Mouse (Mus musculus) kidney, embryonic 16.5 days (tissue): ENCODE measurements around the gene Zdhhc18. TPM values are rescaled to one million over a fixed set of nuclear protein-coding genes. Genes with fewer than 3 reads are reported as not detected.

ENCODE experiments used
- ATAC-seq: fragments of 200-750 bp; cut with Nextera tagmentation; 2 replicates; pipeline ENCODE4 v1.8.0; 2017; ENCODE audit warnings: moderate TSS enrichment; ENCODE audit not compliant: low FRiP score, low TSS enrichment
- H3K27ac ChIP-seq: fragments of 300-500 bp; sonication (generic); 2 replicates; pipeline ENCODE4 v1.5.1; 2014; ENCODE audit warnings: low read length
- H3K27me3 ChIP-seq: fragments of 300-500 bp; sonication (generic); 2 replicates; pipeline ENCODE4 v1.6.1; 2014; ENCODE audit warnings: low read length, control low read depth, mixed read lengths; ENCODE audit not compliant: insufficient read depth
- H3K36me3 ChIP-seq: fragments of 300-500 bp; sonication (generic); 2 replicates; pipeline ENCODE4 v1.6.1; 2014; ENCODE audit warnings: low read length, control low read depth, mixed read lengths; ENCODE audit not compliant: insufficient read depth
- H3K4me1 ChIP-seq: fragments of 300-500 bp; sonication (generic); 2 replicates; pipeline ENCODE4 v1.6.1; 2014; ENCODE audit warnings: low read length, control low read depth, mixed read lengths; ENCODE audit not compliant: insufficient read depth
- H3K4me2 ChIP-seq: fragments of 300-500 bp; sonication (generic); replicated peaks from 2 replicates; pipeline ENCODE4 v1.6.1; 2014; ENCODE audit warnings: low read depth, low read length
- H3K4me3 ChIP-seq: fragments of 300-500 bp; sonication (generic); 2 replicates; pipeline ENCODE4 v1.5.1; 2014; ENCODE audit warnings: mild to moderate bottlenecking, low read length
- H3K9ac ChIP-seq: fragments of 300-500 bp; sonication (generic); replicated peaks from 2 replicates; pipeline ENCODE4 v1.6.1; 2014; ENCODE audit warnings: low read length
- H3K9me3 ChIP-seq: fragments of 300-500 bp; sonication (generic); 2 replicates; pipeline ENCODE4 v1.6.1; 2016; ENCODE audit warnings: low read length, control low read depth
- WGBS: fragments of 180-500 bp; shearing (Covaris S2); extraction: QIAGEN DNeasy Blood & Tissue Kit; methylation state at CpG from one replicate; pipeline ENCODE4 v1.1.7; 2014; 5-methylcytosine and 5-hydroxymethylcytosine counted together
- polyA plus RNA-seq: library from polyadenylated mRNA; unstranded; fragments of >200 nt; fragmentation: Nextera tagmentation; extraction: Ambion mirVana; gene quantifications from 2 replicates; pipeline ENCODE4 v1.2.1, GENCODE M21; 2015

Zdhhc18 gene
- 2.4 and 4.4 TPM in 2 replicates for polyA plus RNA-seq

DNA sequence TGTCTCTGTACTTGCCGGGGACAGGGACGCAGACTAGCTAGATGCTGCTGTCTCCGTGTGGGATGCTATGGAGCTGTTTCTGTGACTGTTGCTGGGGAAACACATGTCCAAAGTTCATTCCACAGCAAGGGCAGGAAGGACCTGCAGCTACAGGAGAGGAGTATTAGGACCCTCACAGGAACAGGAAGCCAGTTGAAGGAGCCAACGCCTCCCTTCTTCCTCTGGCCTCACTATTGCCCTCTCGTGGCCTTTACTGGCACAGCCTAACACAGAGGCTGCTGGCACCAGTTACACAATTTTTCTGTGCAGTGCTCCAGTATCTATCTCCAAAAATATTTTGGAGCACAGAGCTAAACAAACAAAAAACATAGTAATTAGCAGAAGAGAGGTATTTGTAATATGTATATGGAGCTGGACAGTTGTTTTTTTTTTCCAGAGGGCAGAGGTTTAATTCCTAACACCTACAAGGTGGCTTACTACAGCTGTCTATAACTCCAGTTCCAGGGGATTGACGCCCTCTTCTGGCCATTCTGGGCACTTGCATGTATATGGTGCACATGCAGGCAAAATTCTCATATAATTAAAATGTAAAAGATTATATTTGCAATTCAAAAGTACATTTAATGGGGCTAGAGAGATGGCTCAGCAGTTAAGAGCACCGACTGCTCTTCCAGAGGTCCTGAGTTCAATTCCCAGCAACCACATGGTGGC lies at the start of gene Zdhhc18:
TSS of gene Zdhhc18 (minus strand) at position 166 of the 711 bp plus-strand sequence.
- no peaks in the 10 kb centered on the region for H3K9me3 ChIP-seq
- H3K4me1 ChIP-seq: peaks cover 16% of the 10 kb centered on the region
- peak within 1 kb of the TSS; percentile 64 for H3K27ac ChIP-seq
- peak; percentile 84 for ATAC-seq
- peak within 1 kb of the TSS; percentile 43 for H3K4me2 ChIP-seq
- H3K4me3 ChIP-seq: peak within 1 kb of the TSS; percentile 31
- H3K36me3 ChIP-seq: no peaks in the 10 kb centered on the region
- WGBS: 33% methylated on average over 7 of the region's 7 CpGs
- no peaks in the 10 kb centered on the region for H3K27me3 ChIP-seq
- peak within 1 kb of the TSS; percentile 47 for H3K9ac ChIP-seq

DNA sequence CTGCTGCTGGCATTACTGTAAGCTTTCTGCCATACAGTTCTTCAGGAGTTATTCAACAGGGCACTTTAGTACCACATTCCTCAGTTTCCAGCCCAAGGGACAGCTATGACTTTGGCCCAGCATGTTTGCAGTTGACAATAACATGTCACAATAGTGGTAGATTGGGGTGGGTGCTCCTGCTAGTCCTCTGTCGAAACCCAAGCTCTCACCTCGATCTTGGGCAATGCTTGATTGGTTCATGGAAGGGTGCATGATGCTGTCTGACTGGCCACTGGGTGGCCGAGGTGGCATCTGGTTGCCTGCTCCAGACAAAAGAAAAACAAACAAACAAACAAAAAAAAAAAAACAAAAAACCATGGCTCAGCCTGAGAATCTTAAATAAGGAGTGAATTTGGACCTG lies 45.4 kb upstream of the Zdhhc18 start:
- ATAC-seq: no peak
- Histone ChIP-seq H3K4me1 (peaks cover 14% of the 10 kb centered on the region), H3K9ac (no peak overlapping the region), H3K27ac (no peak overlapping the region), H3K36me3 (peaks cover 64% of the 10 kb centered on the region), H3K9me3 (no peaks in the 10 kb centered on the region), H3K27me3 (no peaks in the 10 kb centered on the region), H3K4me3 (no peak overlapping the region), H3K4me2 (no peak overlapping the region)
- WGBS: 74% methylated on average over 3 of the region's 3 CpGs

DNA sequence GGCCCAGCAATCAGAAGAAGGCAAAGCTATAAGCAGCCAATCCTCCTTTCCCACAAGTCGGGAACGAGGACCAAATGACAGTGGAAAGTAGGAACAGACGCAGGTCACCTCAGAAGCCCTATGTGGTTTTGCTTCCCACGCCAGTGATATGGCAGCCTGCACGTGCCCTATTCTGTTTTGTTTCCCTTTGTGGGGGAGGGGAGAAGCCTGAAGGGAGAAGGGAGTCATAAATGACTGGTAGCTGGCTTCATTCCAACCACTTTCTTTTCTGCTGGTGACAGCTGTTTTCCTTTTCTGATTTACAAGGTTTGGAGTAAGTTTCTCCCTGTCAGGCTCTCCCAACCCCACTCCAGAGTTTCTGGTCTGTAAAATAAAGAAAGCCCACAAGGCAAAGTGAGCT lies 40.3 kb upstream of the Zdhhc18 start:
- no peak overlapping the region for H3K4me2 ChIP-seq
- ATAC-seq: peak; percentile 31; the same call in 1 of the 2 replicates
- WGBS: 6% methylated on average over 5 of the region's 5 CpGs
- no peak overlapping the region for H3K4me3 ChIP-seq
- H3K36me3 ChIP-seq: peaks cover 93% of the 10 kb centered on the region
- peaks cover 31% of the 10 kb centered on the region for H3K4me1 ChIP-seq
- H3K9ac ChIP-seq: no peak overlapping the region; the same call in 1 of the 2 replicates
- H3K9me3 ChIP-seq: no peaks in the 10 kb centered on the region
- peak overlapping the region; percentile 35; the same call in 1 of the 2 replicates for H3K27ac ChIP-seq
- no peaks in the 10 kb centered on the region for H3K27me3 ChIP-seq

DNA sequence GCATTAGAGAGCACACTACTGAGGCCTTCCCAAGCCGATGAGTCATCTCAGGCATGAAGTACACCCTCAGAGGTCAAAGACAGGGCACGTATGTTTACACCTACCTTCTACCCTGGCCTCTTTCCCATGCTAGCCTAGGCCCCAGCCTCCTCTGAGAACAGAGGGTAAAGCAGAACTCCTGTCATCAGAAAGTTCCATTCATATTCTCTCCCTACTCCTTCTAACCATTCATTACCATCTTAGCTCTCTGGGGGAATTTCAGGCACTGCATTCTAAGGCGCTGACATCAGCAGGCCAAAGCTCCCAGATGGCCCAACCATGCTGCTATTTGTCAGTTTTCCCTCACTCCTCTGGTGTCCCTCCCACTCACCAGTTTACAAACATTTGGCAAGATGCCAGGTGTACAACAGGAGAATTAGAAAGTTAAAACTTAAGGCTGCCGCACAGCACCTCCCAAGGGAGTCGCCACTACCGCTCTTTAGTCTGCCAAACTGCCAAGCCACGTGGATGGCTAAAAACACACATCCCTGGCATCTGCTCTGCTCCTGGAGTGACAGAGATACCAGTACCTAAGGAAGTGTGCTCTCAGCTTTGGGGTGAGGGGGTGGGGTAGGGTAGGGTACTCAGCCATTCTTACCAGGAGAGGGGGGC lies 38.6 kb upstream of the Zdhhc18 start:
- peaks cover 93% of the 10 kb centered on the region for H3K36me3 ChIP-seq
- ATAC-seq: 0 out of 2 replicates have a peak, but pooled peaks have one; percentile 21
- no peak overlapping the region for H3K9ac ChIP-seq

DNA sequence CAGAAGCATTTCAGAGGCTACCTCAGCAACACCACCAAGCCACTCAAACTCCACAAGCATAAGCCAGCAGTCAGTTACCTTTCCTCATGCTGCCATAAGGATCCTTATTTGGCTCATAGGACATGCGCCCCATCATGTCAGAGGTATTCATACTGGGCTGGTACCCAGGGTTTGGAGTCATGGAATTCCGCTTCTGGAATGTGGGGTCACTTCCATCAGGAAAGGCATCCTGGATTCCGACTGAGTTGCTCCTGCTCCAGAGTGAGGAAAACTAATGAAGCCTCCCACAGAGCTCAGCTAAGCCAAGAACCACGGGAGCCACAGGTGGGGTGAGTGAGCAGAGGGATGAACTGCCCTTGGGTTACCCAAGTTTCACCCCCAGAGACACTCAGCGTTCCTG lies 37.2 kb upstream of the Zdhhc18 start:
- Histone ChIP-seq H3K4me2 (no peak overlapping the region), H3K9me3 (no peaks in the 10 kb centered on the region), H3K36me3 (peaks cover 87% of the 10 kb centered on the region), H3K27ac (no peak overlapping the region), H3K4me1 (peaks cover 31% of the 10 kb centered on the region), H3K9ac (no peak overlapping the region), H3K27me3 (no peaks in the 10 kb centered on the region), H3K4me3 (no peak overlapping the region)
- no peak for ATAC-seq
- 82% methylated on average over 5 of the region's 5 CpGs for WGBS

More for the DNA sequence above, 38.6 kb upstream of the Zdhhc18 start:
- Histone ChIP-seq H3K27ac (no peak overlapping the region), H3K9me3 (no peaks in the 10 kb centered on the region), H3K4me2 (no peak overlapping the region), H3K27me3 (no peaks in the 10 kb centered on the region), H3K4me3 (no peak overlapping the region), H3K4me1 (peaks cover 31% of the 10 kb centered on the region)
- WGBS: 51% methylated on average over 7 of the region's 7 CpGs

GRCm38 (mm10) chr4:133686512-133686911 lies 36.6 kb upstream of the Zdhhc18 start:
- Histone ChIP-seq H3K4me1 (peaks cover 29% of the 10 kb centered on the region), H3K27me3 (no peaks in the 10 kb centered on the region), H3K36me3 (peaks cover 85% of the 10 kb centered on the region), H3K27ac (no peak overlapping the region), H3K9ac (no peak overlapping the region), H3K4me2 (no peak overlapping the region), H3K9me3 (no peaks in the 10 kb centered on the region), H3K4me3 (no peak overlapping the region)
- no peak for ATAC-seq
- 90% methylated on average over 11 of the region's 11 CpGs for WGBS

- Histone ChIP-seq H3K4me1 (peaks cover 21% of the 10 kb centered on the region), H3K4me2 (no peak overlapping the region), H3K36me3 (peaks cover 62% of the 10 kb centered on the region), H3K27me3 (no peaks in the 10 kb centered on the region), H3K4me3 (no peak overlapping the region), H3K9ac (no peak overlapping the region), H3K9me3 (no peaks in the 10 kb centered on the region), H3K27ac (no peak overlapping the region)
- WGBS: 87% methylated on average over 14 of the region's 14 CpGs
- ATAC-seq: no peak
These were observed 30.3 kb upstream of the Zdhhc18 start for GRCm38 (mm10) chr4:133680206-133680786.

- no peak overlapping the region for H3K4me3 ChIP-seq
- 73% methylated on average over 7 of the region's 7 CpGs for WGBS
These were observed 29.7 kb upstream of the Zdhhc18 start for GRCm38 (mm10) chr4:133679629-133680028.

GRCm38 (mm10) chr4:133677266-133677665 lies 27.3 kb upstream of the Zdhhc18 start:
- peaks cover 37% of the 10 kb centered on the region for H3K36me3 ChIP-seq
- no peaks in the 10 kb centered on the region for H3K9me3 ChIP-seq
- no peak for ATAC-seq
- peaks cover 44% of the 10 kb centered on the region for H3K4me1 ChIP-seq
- H3K4me3 ChIP-seq: no peak overlapping the region
- 0 out of 2 replicates have a peak overlapping the region, but pooled peaks have one; percentile 29 for H3K27ac ChIP-seq
- 76% methylated on average over 7 of the region's 7 CpGs for WGBS
- no peak overlapping the region for H3K9ac ChIP-seq
- H3K4me2 ChIP-seq: no peak overlapping the region
- no peaks in the 10 kb centered on the region for H3K27me3 ChIP-seq

More at GRCm38 (mm10) chr4:133679629-133680028, 29.7 kb upstream of the Zdhhc18 start:
- Histone ChIP-seq H3K36me3 (peaks cover 55% of the 10 kb centered on the region), H3K4me1 (peaks cover 27% of the 10 kb centered on the region), H3K9ac (no peak overlapping the region), H3K27ac (no peak overlapping the region), H3K4me2 (no peak overlapping the region), H3K9me3 (no peaks in the 10 kb centered on the region), H3K27me3 (no peaks in the 10 kb centered on the region)
- ATAC-seq: no peak
